Mouse (Mus musculus) embryonic fibroblast, embryonic 13.5 days (primary cell): ENCODE results near the gene Hist1h3g.

ENCODE experiments used
- CTCF ChIP-seq: IDR thresholded peaks from 2 replicates; pipeline ENCODE4 v1.5.1; 2011; ENCODE audit warnings: mild to moderate bottlenecking, control low read depth, low read length, moderate library complexity, borderline replicate concordance; ENCODE audit not compliant: insufficient read depth
- POLR2A ChIP-seq: IDR thresholded peaks from 2 replicates; pipeline ENCODE4 v1.6.1; 2011; ENCODE audit warnings: low read depth, mild to moderate bottlenecking, control low read depth, low read length, moderate library complexity

DNA sequence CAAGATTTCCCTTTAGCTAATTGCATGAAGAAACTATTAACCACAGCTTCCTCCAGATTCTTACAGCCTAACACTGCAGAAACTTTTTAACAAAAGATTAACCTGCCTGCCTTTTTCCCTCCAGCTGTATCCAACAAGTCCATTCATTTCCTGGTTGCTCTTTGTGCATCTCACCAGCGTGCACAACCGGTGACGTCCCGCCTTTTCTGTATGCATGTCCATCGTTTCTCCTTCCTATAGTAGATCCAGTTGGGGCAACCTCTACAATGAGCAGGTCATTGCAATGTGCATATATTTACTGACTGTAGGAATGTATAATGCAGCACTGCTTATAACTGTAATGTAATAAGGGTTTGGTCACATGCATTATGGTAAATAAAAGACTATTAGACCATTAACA is 11.2 kb upstream of the Hist1h3g start:
- TF ChIP-seq CTCF: no peak
- no peak for TF ChIP-seq POLR2A
